Comparison of ENCODE assay signal across 9 mouse cellular contexts in the genomic region with DNA sequence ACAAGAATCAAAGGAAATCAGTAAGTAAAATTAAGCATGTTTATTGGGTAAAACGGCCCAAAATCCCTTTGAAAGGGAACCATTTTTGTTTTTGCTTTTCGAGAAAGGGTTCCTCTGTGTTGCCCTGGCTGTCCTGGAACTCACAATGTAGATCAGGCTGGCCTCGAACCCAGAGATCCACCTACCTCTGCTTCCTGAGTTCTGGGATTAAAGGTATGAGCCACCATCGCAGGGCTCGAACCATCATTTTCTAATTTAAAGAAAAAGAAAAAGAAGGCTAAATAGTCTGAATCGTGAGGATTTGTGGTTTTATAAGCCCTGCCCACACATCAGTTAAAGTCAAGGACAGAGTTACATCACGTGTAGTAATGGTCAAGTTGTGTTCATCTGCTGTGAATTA. TPM values are rescaled to one million over a fixed set of nuclear protein-coding genes. Genes with fewer than 3 reads are reported as not detected.
DNase-seq lines count a peak whose midpoint lies in the region; ATAC-seq and TF ChIP-seq lines count a peak whose summit lies in the region.
"Had no signal": no experiment of that assay in that cellular context is flagged by ENCODE, and none has a peak within 500 bp of the region (broad histone marks: within the 10 kb centered on the region; RNA-seq: fewer than 3 reads in every experiment).

No protein-coding gene starts in this region.

- peaks cover 55% of the 10 kb centered on the region for H3K4me1 ChIP-seq in erythroblast, embryonic 14.5 days (ENCODE audit: control insufficient read depth)
- peaks cover 38% of the 10 kb centered on the region for H3K4me1 ChIP-seq in forebrain, embryonic 13.5 days
- H3K4me1 ChIP-seq in liver, embryonic 14.5 days (replicated peaks; ENCODE audit: control insufficient read depth in 2 of 2, insufficient read depth in 2 of 2, low read length in 1 of 2) = peaks cover 9 to 15% of the 10 kb centered on the region in 2 experiments

- H3K9ac ChIP-seq in forebrain, embryonic 13.5 days = peak overlapping the region; percentile 92
- peak overlapping the region; percentile 97 for H3K9ac ChIP-seq in liver, embryonic 14.5 days (replicated peaks)

- H3K27me3 ChIP-seq in erythroblast, embryonic 14.5 days (ENCODE audit: control insufficient read depth) = no peaks in the 10 kb centered on the region
- H3K27me3 ChIP-seq in forebrain, embryonic 13.5 days = no peaks in the 10 kb centered on the region
- no peaks in the 10 kb centered on the region for H3K27me3 ChIP-seq in liver, embryonic 14.5 days (ENCODE audit: control insufficient read depth, insufficient read depth, low read length)

- peak overlapping the region; percentile 70 for H3K4me2 ChIP-seq in forebrain, embryonic 13.5 days
- H3K4me2 ChIP-seq in liver, embryonic 14.5 days (ENCODE audit: low read depth) = peak overlapping the region; percentile 91

- 57% methylated on average over 7 of the region's 7 CpGs for WGBS in forebrain, embryonic 13.5 days
- 24% methylated on average over 7 of the region's 7 CpGs for whole genome bisulfite sequencing in liver, embryonic 14.5 days (ENCODE audit: insufficient replicate concordance)

- DNase-seq in 416B (ENCODE audit: low read depth) = peak; percentile 65
- no peak for DNase-seq in liver, embryonic 14.5 days (ENCODE audit: low read depth in 3 of 3, low spot score in 3 of 3)
- no peak for DNase-seq in right cerebral cortex, postnatal 25 days
- no peak for DNase-seq in layer of hippocampus, adult 9-11 months
- DNase-seq: layer of hippocampus, postnatal 36 days had no signal

- no peak overlapping the region for H3K27ac ChIP-seq in forebrain, embryonic 13.5 days
- H3K27ac ChIP-seq in liver, embryonic 14.5 days = peak overlapping the region; percentile 94

- ATAC-seq in erythroblast, adult 5-6 weeks (replicated peaks; ENCODE audit: low FRiP score, poor library complexity, severe bottlenecking) = no peak
- ATAC-seq in forebrain, embryonic 13.5 days = no peak
- no peak for ATAC-seq in liver, embryonic 14.5 days (ENCODE audit: insufficient read depth)
- no peak for ATAC-seq in CD4-positive, CD25-positive, alpha-beta regulatory T cell, adult 4 months

- H3K4me3 ChIP-seq in erythroblast, embryonic 14.5 days (replicated peaks) = peak overlapping the region; percentile 98
- H3K4me3 ChIP-seq in forebrain, embryonic 13.5 days = peak overlapping the region; percentile 88
- H3K4me3 ChIP-seq in liver, embryonic 14.5 days (ENCODE audit: insufficient read depth in 1 of 2, low read depth in 2 of 2, low read length in 2 of 2) = peak overlapping the region; percentile 97 to 98

- TF ChIP-seq EP300 in liver, embryonic 14.5 days (IDR thresholded peaks at IDR 0.05; ENCODE audit: low read depth) = no peak

- TF ChIP-seq CTCF in liver, embryonic 14.5 days (IDR thresholded peaks at IDR 0.05; ENCODE audit: low read depth) = no peak

- peaks cover 45% of the 10 kb centered on the region for H3K36me3 ChIP-seq in erythroblast, embryonic 14.5 days (ENCODE audit: control insufficient read depth)
- peaks cover 21% of the 10 kb centered on the region for H3K36me3 ChIP-seq in forebrain, embryonic 13.5 days (ENCODE audit: poor library complexity, severe bottlenecking)
- H3K36me3 ChIP-seq in liver, embryonic 14.5 days (replicated peaks; ENCODE audit: control insufficient read depth, insufficient read depth, low read depth) = peaks cover 20% of the 10 kb centered on the region

- H3K9me3 ChIP-seq in erythroblast, embryonic 14.5 days (ENCODE audit: control insufficient read depth, low read length) = peaks cover 7% of the 10 kb centered on the region
- no peaks in the 10 kb centered on the region for H3K9me3 ChIP-seq in forebrain, embryonic 13.5 days (replicated peaks)
- no peaks in the 10 kb centered on the region for H3K9me3 ChIP-seq in liver, embryonic 14.5 days (ENCODE audit: control insufficient read depth, low read length)

RNA-seq across cellular contexts. Expression of gene Rnf168, which starts 1.1 kb away (rescaled TPM):
- 0.71 and 0.79 TPM in 2 replicates for polyA plus RNA-seq in erythroblast, embryonic 14.5 days (2012)
- 5.0 and 10.0 TPM in 2 replicates for total RNA-seq in erythroblast, adult 5-6 weeks (2015; ENCODE audit: low replicate concordance)
- total RNA-seq in erythroblast, adult 5-6 weeks (2017; ENCODE audit: low replicate concordance) = 27.6 and 29.0 TPM in 2 replicates
- polyA plus RNA-seq in forebrain, embryonic 13.5 days (2015; fragmentation: Nextera tagmentation; extraction: Ambion mirVana) = 38.5 and 39.3 TPM in 2 replicates
- 3.7 and 6.1 TPM in 2 replicates for polyA plus RNA-seq in liver, embryonic 14.5 days (2012; rRNA removed)
- 11.3 and 13.8 TPM in 2 replicates for polyA plus RNA-seq in liver, embryonic 14.5 days (2014; fragmentation: Nextera tagmentation; extraction: Ambion mirVana)
- 1 to 10 TPM; 7.7 to 8.1 TPM for polyA plus RNA-seq in CD4-positive, CD25-positive, alpha-beta regulatory T cell, adult 4 months (2017; shearing (Covaris generic))

RNA-seq across cellular contexts. Expression of gene Smco1, which starts 7.1 kb away (rescaled TPM):
- not detected in 2 replicates for polyA plus RNA-seq in erythroblast, embryonic 14.5 days (2012)
- not detected in 2 replicates for total RNA-seq in erythroblast, adult 5-6 weeks (2015; ENCODE audit: low replicate concordance)
- not detected in 2 replicates for total RNA-seq in erythroblast, adult 5-6 weeks (2017; ENCODE audit: low replicate concordance)
- not detected in 2 replicates for polyA plus RNA-seq in forebrain, embryonic 13.5 days (2015; fragmentation: Nextera tagmentation; extraction: Ambion mirVana)
- not detected in 2 replicates for polyA plus RNA-seq in liver, embryonic 14.5 days (2012; rRNA removed)
- not detected in 2 replicates for polyA plus RNA-seq in liver, embryonic 14.5 days (2014; fragmentation: Nextera tagmentation; extraction: Ambion mirVana)
- not detected for polyA plus RNA-seq in CD4-positive, CD25-positive, alpha-beta regulatory T cell, adult 4 months (2017; shearing (Covaris generic))

RNA-seq across cellular contexts. Expression of gene Wdr53, which starts 31.4 kb away (rescaled TPM):
- 1.6 and 2.4 TPM in 2 replicates for polyA plus RNA-seq in erythroblast, embryonic 14.5 days (2012)
- 0.58 and 2.3 TPM in 2 replicates for total RNA-seq in erythroblast, adult 5-6 weeks (2015; ENCODE audit: low replicate concordance)
- 5.3 and 5.6 TPM in 2 replicates for total RNA-seq in erythroblast, adult 5-6 weeks (2017; ENCODE audit: low replicate concordance)
- 15.4 and 18.3 TPM in 2 replicates for polyA plus RNA-seq in forebrain, embryonic 13.5 days (2015; fragmentation: Nextera tagmentation; extraction: Ambion mirVana)
- polyA plus RNA-seq in liver, embryonic 14.5 days (2012; rRNA removed) = 4.8 and 7.9 TPM in 2 replicates
- polyA plus RNA-seq in liver, embryonic 14.5 days (2014; fragmentation: Nextera tagmentation; extraction: Ambion mirVana) = 11.2 and 11.5 TPM in 2 replicates
- polyA plus RNA-seq in CD4-positive, CD25-positive, alpha-beta regulatory T cell, adult 4 months (2017; shearing (Covaris generic)) = 10 to 100 TPM; 21.4 to 22.3 TPM

RNA-seq across cellular contexts. Expression of gene Fbxo45, which starts 31.4 kb away (rescaled TPM):
- 0.35 and 0.37 TPM in 2 replicates for polyA plus RNA-seq in erythroblast, embryonic 14.5 days (2012)
- total RNA-seq in erythroblast, adult 5-6 weeks (2015; ENCODE audit: low replicate concordance) = 1.9 and 2.7 TPM in 2 replicates
- 8.0 and 10.0 TPM in 2 replicates for total RNA-seq in erythroblast, adult 5-6 weeks (2017; ENCODE audit: low replicate concordance)
- polyA plus RNA-seq in forebrain, embryonic 13.5 days (2015; fragmentation: Nextera tagmentation; extraction: Ambion mirVana) = 8.8 and 8.9 TPM in 2 replicates
- polyA plus RNA-seq in liver, embryonic 14.5 days (2012; rRNA removed) = 2.7 and 4.0 TPM in 2 replicates
- polyA plus RNA-seq in liver, embryonic 14.5 days (2014; fragmentation: Nextera tagmentation; extraction: Ambion mirVana) = 5.1 and 6.6 TPM in 2 replicates
- 1 to 10 TPM; 5.3 to 5.5 TPM for polyA plus RNA-seq in CD4-positive, CD25-positive, alpha-beta regulatory T cell, adult 4 months (2017; shearing (Covaris generic))

RNA-seq across cellular contexts. Expression of gene Ubxn7, which starts 53.7 kb away (rescaled TPM):
- 0.14 and 0.39 TPM in 2 replicates for polyA plus RNA-seq in erythroblast, embryonic 14.5 days (2012)
- 52.1 and 72.9 TPM in 2 replicates for total RNA-seq in erythroblast, adult 5-6 weeks (2015; ENCODE audit: low replicate concordance)
- 58.9 and 66.2 TPM in 2 replicates for total RNA-seq in erythroblast, adult 5-6 weeks (2017; ENCODE audit: low replicate concordance)
- 29.9 and 32.0 TPM in 2 replicates for polyA plus RNA-seq in forebrain, embryonic 13.5 days (2015; fragmentation: Nextera tagmentation; extraction: Ambion mirVana)
- polyA plus RNA-seq in liver, embryonic 14.5 days (2012; rRNA removed) = 2.7 and 5.1 TPM in 2 replicates
- polyA plus RNA-seq in liver, embryonic 14.5 days (2014; fragmentation: Nextera tagmentation; extraction: Ambion mirVana) = 5.4 and 7.6 TPM in 2 replicates
- polyA plus RNA-seq in CD4-positive, CD25-positive, alpha-beta regulatory T cell, adult 4 months (2017; shearing (Covaris generic)) = 10 to 100 TPM; 15.4 to 22.3 TPM
